ENCODE assay signal across 17 mouse cellular contexts in genomic region chr4:151468381-151468780, GRCm38 (mm10).
"Had no signal": no experiment of that assay in that cellular context is flagged by ENCODE, and none has a peak within 500 bp of the region (broad histone marks: within the 10 kb centered on the region; RNA-seq: fewer than 3 reads in every experiment).

No protein-coding gene starts in this region.

- H3K4me2 ChIP-seq: liver, embryonic 13.5 days; midbrain, embryonic 12.5 days; stomach, embryonic 15.5 days had no signal

- H3K27ac ChIP-seq: left cerebral cortex, adult 2 months; liver, embryonic 13.5 days; midbrain, embryonic 12.5 days; stomach, embryonic 15.5 days had no signal

- DNase-seq: kidney, adult 18-20 months; kidney, adult 9 months; kidney, postnatal 36 days; layer of hippocampus, postnatal 36 days; liver, embryonic 13.5 days; lung, adult 2 months; lung, postnatal 14 days; lung, postnatal 4 days; right cerebral cortex, adult 18-20 months; right cerebral cortex, postnatal 14 days; right cerebral cortex, postnatal 4 days; thymus, postnatal 25 days had no signal

- H3K27me3 ChIP-seq: liver, embryonic 13.5 days; midbrain, embryonic 12.5 days; stomach, embryonic 15.5 days had no signal

- H3K4me3 ChIP-seq: left cerebral cortex, adult 2 months; liver, embryonic 13.5 days; midbrain, embryonic 12.5 days; myocyte; stomach, embryonic 15.5 days had no signal

- H3K36me3 ChIP-seq: liver, embryonic 13.5 days; midbrain, embryonic 12.5 days; stomach, embryonic 15.5 days had no signal

- ATAC-seq: midbrain, embryonic 16.5 days had no signal

- H3K9me3 ChIP-seq: liver, embryonic 13.5 days; midbrain, embryonic 12.5 days; stomach, embryonic 15.5 days had no signal

- H3K9ac ChIP-seq: liver, embryonic 13.5 days; midbrain, embryonic 12.5 days; stomach, embryonic 15.5 days had no signal

- H3K4me1 ChIP-seq: liver, embryonic 13.5 days; stomach, embryonic 15.5 days had no signal
